Mouse (Mus musculus) myocyte (in vitro differentiated cells): ENCODE measurements around the gene Tent4a.

Experiments used
- POLR2A ChIP-seq: IDR thresholded peaks from one replicate; pipeline ENCODE4 v1.6.1; 2011; ENCODE audit warnings: low read depth, mild to moderate bottlenecking, control low read depth, moderate library complexity; ENCODE audit not compliant: insufficient read length
- POLR2AphosphoS2 ChIP-seq: IDR thresholded peaks from one replicate; pipeline ENCODE4 v1.6.1; 2011; ENCODE audit warnings: low read depth, control low read depth; ENCODE audit not compliant: insufficient read length

GRCm38 (mm10) chr13:69507666-69508065, 26.8 kb downstream of the Tent4a start:
- TF ChIP-seq POLR2AphosphoS2 (no peak), POLR2A (no peak)
